Mouse (Mus musculus) layer of hippocampus, postnatal 25 days (tissue): ENCODE measurements at regions not wholly inside any gene's neighbourhood (a gene's known extent, or its start where the extent isn't known, plus 50 kb on each side); places are given as distances from the start of the nearest gene placed in this dataset.

ENCODE experiments used
- DNase-seq, 2 experiments: peaks; one replicate each; pipeline ENCODE4 v3.0.0; 2022; ENCODE audit warnings: mixed read lengths in 2 of 2, low spot score in 1 of 2; ENCODE audit errors: extremely low spot score in 1 of 2

DNA sequence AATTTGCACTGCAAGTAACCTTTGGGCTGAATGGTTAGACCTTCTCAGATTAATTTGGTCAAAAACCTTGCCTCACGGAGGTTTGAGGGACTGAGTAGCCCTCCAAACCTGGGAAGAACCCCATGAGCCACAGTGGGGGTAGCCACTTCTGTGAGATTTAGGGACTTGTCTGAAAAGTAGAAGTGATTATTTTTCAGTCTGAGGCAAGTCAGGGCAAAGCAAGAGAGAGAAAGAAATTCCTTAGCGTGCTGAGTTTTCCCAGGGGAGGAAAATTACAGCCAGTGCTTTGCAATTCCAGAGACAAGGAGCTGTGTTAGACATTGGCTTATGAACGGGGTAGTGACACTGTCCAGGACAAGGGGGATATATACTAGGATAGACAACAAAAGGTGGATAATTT lies 1962.1 kb upstream of the Lrrc6 start:
- no peak for DNase-seq

DNA sequence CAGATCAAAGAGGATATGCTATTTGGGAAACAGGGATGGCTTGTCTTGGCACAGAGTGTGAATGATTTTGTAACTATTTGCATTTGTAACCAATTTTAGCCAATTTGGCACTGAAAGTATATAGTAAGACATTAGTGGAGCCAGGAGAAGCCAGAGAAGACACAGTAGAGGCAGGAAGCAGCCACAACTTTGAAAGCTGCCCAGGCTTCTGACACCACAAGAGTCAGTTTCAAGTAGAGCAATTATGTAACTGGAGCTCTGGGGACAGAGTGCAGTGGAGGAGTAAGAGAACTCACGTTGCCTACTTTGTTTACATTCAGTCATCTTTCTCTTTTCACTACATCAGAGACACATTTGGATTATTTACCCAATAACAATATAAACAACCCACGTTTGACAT lies 1956.5 kb upstream of the Lrrc6 start:
- no peak for DNase-seq

DNA sequence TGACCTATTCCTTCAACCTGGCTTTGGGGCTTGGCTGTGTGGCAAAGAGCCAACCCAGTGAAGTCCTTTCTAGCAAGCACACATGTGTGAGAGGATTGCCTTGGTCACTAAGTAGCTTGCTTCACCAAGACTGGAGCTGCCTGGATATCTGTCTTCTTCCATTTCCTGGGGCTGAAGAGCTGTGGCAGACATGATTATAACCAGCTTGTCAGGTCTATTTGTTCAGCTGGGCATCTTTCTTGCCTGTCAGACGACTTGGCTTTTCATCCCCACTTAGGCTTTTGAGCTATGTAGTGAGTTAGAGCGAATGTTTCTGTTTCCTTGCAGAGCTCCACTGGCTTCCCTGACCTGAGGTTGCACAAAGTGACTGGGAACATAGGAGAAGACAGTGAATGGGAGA lies 1951.3 kb upstream of the Lrrc6 start:
- DNase-seq, result no peak

DNA sequence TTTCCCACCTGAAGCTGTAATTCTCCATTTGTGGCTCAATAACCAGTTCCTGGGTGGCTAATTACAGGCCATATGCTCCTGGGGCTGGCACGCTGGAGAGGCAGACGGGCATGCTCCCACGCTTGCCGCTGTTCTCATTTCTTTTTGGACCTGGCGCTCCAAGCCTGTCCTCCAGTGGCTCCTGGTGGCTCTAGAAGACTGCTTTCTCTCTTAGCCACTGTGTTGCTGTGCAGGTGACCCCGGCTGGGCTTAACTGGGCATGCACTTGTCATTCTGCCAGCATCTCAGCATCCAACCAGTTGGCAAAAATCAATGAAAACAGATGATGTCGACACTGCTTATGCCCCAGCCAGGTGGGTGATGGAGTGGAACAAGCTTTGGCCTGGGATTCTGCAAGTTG lies 1944.6 kb upstream of the Lrrc6 start:
- peak; percentile 44 to 47 for DNase-seq

DNA sequence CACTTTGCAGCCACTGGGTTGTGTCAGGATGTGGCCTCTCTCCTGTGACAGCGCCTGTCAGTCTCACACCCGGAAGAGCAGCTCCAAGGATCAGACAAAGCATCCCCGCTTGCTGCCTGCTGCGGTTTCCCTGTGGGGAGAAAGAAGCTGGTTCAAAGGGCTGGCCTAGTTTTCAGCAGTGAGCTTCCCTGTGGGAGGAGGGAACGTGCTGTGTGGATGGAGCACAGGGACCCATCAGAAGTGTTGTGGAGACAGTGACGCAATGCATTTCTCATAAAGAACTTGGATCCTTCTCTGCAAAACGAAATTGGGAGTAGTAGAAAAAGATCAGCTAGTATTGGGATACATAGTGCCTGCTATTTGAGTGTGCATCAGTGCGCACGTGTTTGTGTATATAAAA lies 1939.9 kb upstream of the Lrrc6 start:
- DNase-seq, result no peak

DNA sequence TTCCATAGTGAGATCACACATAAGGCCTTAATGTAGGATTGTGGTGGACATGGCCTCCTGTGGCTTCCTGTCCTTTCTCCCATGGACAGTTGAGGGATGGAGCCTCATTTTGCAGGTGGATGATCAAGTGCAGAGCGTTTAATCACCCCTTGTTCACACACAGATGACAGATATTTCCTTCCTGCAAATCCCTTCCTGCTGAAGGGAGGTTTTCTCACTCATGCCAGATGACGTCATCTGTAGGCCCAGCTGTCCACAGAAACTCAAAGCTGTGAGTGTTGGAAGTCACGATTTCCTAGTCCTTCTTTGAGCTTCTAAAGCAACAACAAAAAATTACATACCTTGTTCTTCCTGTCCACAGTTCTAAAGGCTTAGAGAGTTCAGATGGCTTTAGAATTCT lies 1935.3 kb upstream of the Lrrc6 start:
- DNase-seq, result peak in 1 of 2 experiments; percentile 34

DNA sequence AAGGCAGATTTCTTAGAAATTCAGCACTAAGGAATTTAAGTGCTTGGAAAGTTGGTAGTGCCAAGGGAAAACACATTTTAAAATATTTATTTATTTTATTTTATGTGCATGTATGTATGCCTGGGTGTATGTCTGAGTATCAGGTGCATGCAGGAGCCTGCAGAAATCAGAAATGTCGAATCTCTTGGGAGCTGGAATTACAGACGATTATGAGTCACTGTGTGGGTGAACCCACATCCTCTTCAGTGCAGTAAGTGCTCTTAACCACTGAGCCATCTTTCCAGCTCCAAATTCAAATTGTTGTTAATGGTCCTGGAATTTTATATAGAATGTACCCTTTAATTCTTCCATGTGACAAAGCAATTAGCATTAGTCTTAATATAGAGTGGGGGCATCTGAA lies 1930.5 kb upstream of the Lrrc6 start:
- no peak for DNase-seq

DNA sequence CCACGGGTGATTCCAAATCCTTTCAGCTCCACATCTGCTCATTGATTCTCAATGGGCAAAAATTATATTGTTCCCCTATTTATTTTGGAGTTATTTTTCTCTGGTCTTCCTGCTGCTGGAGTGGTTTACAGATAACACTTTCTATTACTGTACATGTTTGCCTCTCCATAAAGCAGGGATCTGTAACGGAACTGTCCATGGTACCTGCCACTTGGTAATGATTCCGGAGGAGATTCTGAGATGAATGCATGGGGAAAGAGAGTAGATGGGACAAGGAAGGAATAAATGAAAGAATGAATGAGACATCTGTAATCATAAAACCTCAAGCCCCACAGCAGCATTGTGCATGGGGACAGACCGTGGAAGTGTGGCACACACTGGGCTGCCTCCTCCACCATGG lies 1929.8 kb upstream of the Lrrc6 start:
- DNase-seq, result no peak

DNA sequence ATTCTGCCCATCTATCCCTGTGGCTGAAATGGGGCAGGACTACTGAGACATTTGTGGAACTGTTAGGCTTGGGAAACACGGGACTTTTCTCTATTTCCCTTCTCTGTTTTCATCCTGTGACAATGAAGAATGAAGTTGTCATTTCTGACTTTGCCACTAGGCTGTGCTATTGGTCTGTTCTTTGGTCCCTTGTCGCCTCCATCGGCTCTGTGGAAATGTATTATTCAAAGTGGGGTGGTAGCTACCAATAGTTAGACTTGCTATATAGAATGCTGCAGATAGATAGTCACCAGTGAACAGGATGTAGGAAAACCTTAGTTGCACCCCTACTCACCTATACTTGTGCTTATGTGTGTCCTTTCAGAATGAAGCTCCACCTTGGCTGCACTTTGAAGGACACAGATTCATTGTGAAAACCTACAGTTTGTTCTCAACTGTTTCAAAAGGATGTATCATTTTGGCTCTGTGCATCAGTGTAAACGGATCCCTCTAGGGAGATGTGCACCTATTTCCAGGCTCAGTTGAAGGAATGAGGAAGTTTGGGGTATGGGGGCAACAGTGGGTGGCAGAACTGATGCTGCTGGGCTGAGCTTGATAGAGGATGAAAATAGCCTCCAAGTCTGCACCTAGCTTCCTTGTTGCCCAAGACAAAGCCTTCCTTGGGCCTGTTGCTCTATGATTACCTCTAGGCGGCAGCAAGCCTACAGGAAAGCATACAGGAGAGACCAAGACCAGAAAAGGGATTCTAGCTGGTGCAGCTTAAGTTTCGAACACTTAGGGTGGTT lies 1927.9 kb upstream of the Lrrc6 start:
- DNase-seq, result peak; percentile 49 to 77

DNA sequence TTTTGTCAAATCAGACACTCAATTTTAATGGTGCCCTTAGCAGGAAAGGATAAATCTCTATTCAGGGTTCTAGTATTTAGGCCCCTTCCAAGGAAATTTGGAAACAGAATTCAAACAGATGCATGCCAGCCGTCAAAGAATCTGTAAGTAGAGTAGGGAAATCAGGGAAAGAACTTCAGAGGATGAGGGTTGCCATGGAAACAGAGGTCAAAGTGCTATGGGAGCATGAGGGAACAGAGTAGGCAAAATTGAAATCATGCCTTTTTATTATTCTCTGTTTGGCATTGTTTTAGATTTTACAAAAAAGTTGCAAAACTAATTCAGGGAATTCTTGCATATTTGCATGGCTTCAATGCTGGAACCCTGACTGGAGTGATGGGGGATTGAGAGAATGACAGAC lies 1916.4 kb upstream of the Lrrc6 start:
- DNase-seq, result no peak

DNA sequence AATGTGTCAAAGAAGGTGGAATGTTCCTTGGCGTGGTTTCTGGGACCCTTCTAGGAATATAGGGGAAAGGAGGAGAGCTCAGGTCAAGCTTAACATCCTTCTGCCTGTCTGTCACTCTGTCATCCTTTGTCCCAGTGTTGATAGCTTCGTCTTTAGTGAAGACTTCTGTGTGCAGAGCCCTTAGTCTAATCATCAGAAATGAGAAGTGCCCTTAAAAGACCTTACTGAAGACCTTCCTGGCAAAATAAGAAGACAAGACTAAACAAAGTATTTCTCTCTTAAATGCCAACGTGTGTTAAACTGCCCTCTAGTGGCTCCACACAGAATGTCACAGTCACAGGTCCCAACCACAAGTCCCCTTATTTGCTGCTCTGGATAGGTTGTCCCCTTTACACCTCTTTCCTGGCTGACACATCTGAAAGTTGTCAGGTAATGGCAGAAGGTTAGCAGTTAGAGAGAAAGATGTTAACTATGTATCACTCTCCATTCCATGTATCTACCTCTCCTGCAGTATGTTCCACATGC lies 1914.8 kb upstream of the Lrrc6 start:
- peak in 1 of 2 experiments; percentile 41 for DNase-seq

DNA sequence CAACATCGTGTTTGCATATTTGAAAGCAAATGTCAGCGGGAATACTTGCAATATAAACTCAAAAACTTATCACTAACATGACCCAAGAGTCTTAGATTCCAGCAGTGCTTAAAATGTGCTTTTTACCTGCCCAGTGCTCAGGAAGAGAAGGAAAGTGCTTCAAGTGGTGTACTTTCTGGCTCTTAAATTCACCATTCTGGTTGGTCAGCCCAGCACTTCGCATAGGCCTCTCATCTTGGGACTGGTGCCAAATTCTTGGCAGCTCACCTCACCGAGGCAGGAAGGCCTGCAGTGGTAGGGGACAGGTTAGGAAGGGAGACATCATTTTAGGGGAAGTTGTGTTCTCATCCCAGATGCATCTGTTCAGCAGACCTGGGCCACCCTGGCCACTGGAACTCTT lies 1913.3 kb upstream of the Lrrc6 start:
- no peak for DNase-seq

DNA sequence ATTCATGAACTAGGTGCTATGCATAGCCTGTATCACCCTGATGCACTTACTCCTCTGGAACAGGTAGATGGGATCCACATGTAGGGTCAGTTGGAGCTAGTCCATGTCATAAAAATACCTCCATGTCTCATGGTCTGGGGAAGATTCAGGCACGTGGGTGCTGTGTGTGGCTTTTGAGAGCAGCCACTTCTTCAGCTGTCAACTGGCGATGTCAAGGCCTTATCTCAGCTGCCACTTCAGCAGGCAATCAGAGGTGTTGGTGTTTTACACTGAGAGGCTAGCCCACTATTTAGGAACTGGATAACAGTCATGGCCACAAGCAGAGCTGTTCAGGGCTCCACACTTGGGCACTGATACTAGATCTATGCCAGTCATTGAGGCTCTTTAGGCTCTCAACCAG lies 1912.0 kb upstream of the Lrrc6 start:
- no peak for DNase-seq

DNA sequence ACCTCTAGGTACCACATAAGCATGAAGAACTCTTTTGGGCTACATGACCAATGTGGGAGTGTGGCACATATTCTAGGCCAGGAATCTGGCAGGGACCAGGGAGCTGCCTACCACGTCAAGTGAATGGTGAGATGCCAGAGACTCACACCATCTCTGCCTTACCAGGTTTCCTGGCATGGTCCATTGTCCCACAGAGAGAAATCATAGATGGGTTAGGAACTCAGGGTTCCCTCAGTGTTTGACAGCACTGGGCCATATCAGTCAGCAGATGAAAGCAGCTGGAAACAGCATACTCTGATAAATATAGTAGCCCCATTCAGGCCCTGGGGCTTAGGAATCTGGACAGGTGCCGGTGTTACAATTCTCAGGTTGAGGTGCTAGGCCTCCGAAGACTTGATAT lies 1911.4 kb upstream of the Lrrc6 start:
- DNase-seq, result no peak

DNA sequence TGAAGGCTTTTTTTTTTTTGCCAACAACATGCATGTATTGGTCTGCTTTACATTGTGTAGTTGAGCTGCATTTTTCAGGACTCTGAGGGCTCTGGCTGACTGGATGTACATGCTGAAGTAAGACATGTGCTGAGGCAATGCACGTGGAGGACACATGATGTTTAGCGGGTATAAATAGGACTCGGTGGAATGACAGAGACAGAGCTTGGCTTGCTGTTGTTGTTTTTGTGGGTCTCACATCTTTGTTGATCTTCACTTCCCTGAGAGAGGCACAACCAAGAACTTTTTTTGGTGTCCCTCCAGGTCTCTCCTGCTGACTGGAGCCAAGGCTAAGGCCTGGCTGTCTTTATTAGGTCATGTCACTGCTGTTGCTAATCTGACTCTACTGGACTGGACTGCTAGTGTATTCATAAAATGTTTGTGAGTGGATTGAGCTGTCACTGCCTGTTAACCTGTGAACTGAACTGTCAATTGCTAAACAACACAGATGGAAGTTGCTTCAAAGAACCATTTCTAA lies 1902.9 kb upstream of the Lrrc6 start:
- no peak for DNase-seq

DNA sequence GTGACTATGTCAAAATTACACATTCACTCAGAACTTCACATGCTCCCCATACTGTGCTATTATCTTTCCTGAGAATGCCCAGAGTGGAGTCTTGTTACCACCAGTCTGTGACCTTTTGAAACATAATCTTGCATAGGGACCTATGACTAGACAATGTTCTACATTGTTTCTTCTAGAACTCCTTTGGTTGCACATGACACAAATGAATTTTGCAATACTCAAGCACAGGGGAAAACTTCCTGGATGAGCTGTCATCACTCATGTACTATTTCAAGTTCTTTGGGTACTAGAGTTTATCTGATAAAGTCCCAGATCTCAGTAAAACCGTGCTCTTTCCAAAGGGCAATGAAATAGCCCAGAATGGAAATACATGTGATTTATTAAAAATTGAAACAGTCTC lies 1901.0 kb upstream of the Lrrc6 start:
- no peak for DNase-seq

DNA sequence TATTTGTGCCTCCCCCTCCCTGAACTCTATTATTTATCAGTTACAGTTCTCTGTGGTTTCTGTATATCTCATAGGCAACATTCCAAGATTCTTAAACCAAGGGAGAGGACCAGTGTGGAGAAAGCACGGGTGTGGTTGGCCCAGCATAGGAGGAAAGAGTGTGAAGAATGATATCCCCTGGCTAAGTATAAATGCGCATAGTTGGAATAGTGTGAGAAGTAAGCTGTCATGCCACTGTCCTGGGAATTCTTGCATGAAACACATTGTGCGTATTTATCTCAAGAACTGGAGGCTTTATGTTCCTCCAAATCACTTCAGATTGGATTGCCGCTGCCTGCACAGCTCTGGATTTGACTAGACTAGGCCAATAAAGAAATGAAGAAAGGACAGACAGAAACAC lies 1900.3 kb upstream of the Lrrc6 start:
- no peak for DNase-seq

DNA sequence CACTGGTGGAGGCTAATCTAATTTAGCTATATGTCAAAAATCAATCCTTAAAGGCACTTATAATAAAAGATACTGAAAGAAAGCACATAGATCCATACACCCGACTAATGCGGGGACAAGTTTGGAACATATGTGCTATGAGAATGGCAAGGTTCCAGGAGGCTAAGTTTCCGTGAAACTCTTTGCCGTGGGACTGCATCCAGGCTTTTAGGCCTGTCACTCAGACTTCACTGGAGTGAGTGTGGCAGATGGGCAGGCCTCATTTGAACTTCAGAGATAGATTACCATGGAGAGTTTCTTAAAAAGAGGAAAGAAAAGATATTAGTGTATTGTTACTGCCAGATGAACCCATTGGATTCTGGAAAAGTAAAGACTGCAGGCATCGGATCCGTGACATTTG lies 1895.9 kb upstream of the Lrrc6 start:
- no peak for DNase-seq

DNA sequence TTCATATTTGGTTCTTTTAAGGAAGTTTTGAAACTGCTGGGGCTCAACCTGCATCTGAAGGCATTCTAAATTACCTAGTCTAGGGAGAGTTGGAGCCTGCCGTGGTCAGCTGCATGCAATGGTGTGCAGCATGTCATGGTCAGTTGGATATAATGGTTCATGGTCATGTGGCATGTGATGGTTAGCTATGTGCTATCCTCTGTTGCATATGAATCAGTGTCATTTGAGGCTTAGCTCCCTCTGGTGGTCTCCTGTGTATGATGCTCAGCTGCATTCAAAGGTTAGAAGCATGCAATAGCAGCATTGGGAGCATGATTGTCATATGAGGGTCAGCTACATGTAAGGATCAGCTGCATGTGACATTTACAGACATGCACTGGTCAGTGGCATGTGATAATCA lies 1894.0 kb upstream of the Lrrc6 start:
- DNase-seq, result peak in 1 of 2 experiments; percentile 17

DNA sequence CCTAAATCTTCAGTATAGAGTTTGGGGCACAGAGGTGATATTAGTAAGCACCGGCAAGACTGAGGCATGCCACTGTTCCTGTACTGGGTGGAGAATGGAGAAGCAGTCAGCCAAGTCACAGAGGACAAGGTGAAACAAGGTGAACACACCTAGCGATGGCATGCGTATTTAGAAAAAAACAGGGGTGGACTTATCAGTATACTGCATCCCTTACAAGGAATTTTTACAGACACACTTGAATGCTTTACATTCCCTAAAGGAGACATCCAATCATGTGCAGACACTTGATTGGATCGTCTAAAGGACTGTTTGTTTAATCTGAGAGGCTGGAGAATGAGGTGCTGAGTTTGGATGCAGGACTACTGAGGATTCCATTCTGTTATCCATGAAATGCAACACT lies 1893.4 kb upstream of the Lrrc6 start:
- DNase-seq, result no peak

DNA sequence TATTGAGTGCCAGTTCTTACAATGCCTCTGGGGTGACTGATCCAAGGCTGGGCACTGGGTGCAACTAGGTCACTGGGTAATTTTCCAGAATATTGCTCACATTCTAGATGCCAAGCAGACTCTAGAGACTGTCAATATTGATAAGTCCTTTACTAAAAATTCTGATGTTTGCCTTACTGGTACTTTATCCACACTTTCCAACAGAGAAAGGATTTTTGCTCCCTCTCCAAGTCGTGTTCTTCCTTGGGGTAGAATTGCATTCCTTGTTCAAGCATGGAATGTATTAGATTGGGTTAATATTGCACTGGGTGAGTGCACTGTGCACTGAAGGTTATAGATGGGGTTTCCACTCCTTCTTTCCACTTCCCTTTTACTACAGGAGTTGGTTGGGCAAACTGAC lies 1891.0 kb upstream of the Lrrc6 start:
- no peak for DNase-seq

DNA sequence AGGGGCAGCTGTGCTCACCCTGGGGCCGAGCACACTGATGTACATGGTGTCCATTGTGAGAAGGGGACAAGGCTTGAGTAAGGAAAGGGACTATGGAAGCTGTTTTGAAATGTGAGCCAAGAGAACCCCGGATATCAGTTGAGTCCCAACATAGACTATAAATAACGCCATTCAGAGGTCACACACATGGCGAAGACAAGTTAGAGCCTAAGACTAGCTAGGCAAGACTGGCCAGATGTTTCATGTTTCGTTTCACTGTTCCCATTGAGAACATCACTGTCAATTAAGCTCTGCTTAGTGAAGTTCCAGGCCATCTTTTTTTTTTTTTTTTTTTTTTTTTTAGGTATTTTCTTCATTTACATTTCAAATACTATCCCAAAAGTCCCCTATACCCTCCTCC lies 1889.1 kb upstream of the Lrrc6 start:
- DNase-seq, result no peak
